Mouse (Mus musculus) c-Kit-positive CD71-positive TER-119-positive erythroid progenitor cells, embryonic 14.5 days (primary cell): ENCODE results near the gene Prdx2.

Experiments used
- DNase-seq: peaks from one replicate; pipeline ENCODE4 v3.0.0-alpha.2; 2013; ENCODE audit warnings: low spot score

Gene Prdx2

GRCm38 (mm10) chr8:84969241-84970134, at the start of gene Prdx2, which contains the start of the genes Gm49661 and Rnaseh2a:
Prdx2 (plus strand) TSS chr8:84969587.
Gm49661 (minus strand) TSS chr8:84969433.
Rnaseh2a (minus strand) TSS chr8:84969767.
- DNase-seq = peak; percentile 84

- no peak for DNase-seq
Observed at GRCm38 (mm10) chr8:84921596-84921995, 47.8 kb upstream of the Prdx2 start.

- DNase-seq = no peak
Observed at GRCm38 (mm10) chr8:84925557-84925956, 43.8 kb upstream of the Prdx2 start.

GRCm38 (mm10) chr8:84927513-84927912, 41.9 kb upstream of the Prdx2 start:
- DNase-seq = no peak

- no peak for DNase-seq
Observed at GRCm38 (mm10) chr8:84928456-84929306, 40.7 kb upstream of the Prdx2 start.

- no peak for DNase-seq
Observed at GRCm38 (mm10) chr8:84930582-84930981, 38.8 kb upstream of the Prdx2 start.

GRCm38 (mm10) chr8:84933767-84934559, 35.4 kb upstream of the Prdx2 start:
- no peak for DNase-seq

- no peak for DNase-seq
Observed at GRCm38 (mm10) chr8:84934860-84935259, 34.5 kb upstream of the Prdx2 start.

- DNase-seq = no peak
Observed at GRCm38 (mm10) chr8:84935489-84935888, 33.9 kb upstream of the Prdx2 start.

GRCm38 (mm10) chr8:84936041-84936961, 33.1 kb upstream of the Prdx2 start:
- DNase-seq = no peak

GRCm38 (mm10) chr8:84936962-84937546, 32.3 kb upstream of the Prdx2 start, which contains the start of gene Mast1:
Mast1 (minus strand) TSS chr8:84937359.
- peak; percentile 53 for DNase-seq

GRCm38 (mm10) chr8:84937620-84938485, 31.5 kb upstream of the Prdx2 start:
- DNase-seq = peak; percentile 34

- no peak for DNase-seq
Observed at GRCm38 (mm10) chr8:84943699-84944098, 25.7 kb upstream of the Prdx2 start.

GRCm38 (mm10) chr8:84944478-84945160, 24.8 kb upstream of the Prdx2 start:
- DNase-seq = peak; percentile 79

- no peak for DNase-seq
Observed at GRCm38 (mm10) chr8:84945235-84945632, 24.2 kb upstream of the Prdx2 start.

GRCm38 (mm10) chr8:84945633-84946527, 23.5 kb upstream of the Prdx2 start:
- no peak for DNase-seq

GRCm38 (mm10) chr8:84946528-84947240, 22.7 kb upstream of the Prdx2 start, which contains the start of gene Rtbdn:
Rtbdn (plus strand) TSS chr8:84946991.
- DNase-seq = no peak
